Mouse (Mus musculus) testis, adult 10 weeks (tissue): ENCODE results near the gene Ankrd28. TPM values are rescaled to one million over a fixed set of nuclear protein-coding genes. Genes with fewer than 3 reads are reported as not detected.

Experiments
- polyA plus RNA-seq: library from polyadenylated mRNA; stranded (reverse); fragments of 350-450 nt; fragmentation: Illumina TruSeq; extraction: RNeasy Lipid Tissue Mini Kit (QIAGEN cat#74804); gene quantifications from one replicate; pipeline ENCODE4 v1.2.3, GENCODE M21; 2014; ENCODE audit warnings: low read depth, low replicate concordance

Ankrd28 gene
- 101 TPM for polyA plus RNA-seq

DNA sequence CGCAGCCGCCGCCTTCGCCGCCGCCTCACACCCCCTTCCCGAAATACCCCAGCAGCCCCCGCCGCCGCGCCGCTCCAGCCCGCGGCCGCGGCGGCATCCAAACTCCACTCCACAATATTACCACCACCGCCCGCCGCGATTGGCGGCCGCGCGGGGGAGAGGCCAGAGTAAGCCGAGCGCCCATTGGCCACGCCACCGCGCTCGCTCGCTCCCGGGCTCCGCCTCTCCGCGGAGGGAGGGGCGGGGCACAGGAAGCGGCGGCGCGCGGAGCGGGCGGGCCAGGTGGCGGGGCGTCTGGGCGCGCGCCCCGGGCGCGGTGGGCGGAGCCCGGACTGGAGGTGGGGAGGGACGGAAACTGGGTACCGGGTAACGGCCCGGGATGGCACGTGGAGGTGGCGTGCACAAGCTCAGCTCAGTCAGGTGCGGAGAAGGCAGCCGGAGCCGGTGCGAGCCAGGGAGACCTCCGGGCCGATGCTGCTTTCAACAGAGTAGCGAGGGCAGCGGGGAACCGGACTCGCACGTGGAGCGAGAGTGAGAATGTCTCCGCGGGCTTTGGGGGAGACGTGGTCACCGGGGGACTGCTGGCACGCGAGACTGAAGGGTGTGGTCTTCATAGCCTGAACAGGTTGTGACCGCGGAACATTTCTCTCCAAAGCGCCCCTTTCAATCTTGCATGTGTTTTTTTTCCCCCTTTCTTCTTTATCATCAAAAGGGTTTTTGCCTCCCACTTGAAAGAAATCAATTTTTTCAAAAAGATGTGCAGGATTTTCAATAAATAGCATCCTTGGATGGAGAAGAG is at the start of gene Ankrd28:
Gene Ankrd28 (minus strand): TSS at position 81 of the 799 bp plus-strand sequence.

Other genes with a start within 250 kb of the Ankrd28 start
- gene Colq, start 239.3 kb downstream of the Ankrd28 start, polyA plus RNA-seq, result 10.3 TPM
- gene Gm49387, start 189.8 kb downstream of the Ankrd28 start, polyA plus RNA-seq, result not detected
- 1.1 TPM for gene Btd, start 189.6 kb downstream of the Ankrd28 start, polyA plus RNA-seq
- gene Hacl1, start 189.4 kb downstream of the Ankrd28 start, polyA plus RNA-seq, result 13.1 TPM
- gene Galnt15, start 198.3 kb upstream of the Ankrd28 start, polyA plus RNA-seq, result 0.81 TPM